Mouse (Mus musculus) limb, embryonic 14.5 days (tissue): Measurements from ENCODE around the gene Ppp2r3a. TPM values are rescaled to one million over a fixed set of nuclear protein-coding genes. Genes with fewer than 3 reads are reported as not detected.

Experiments used
- ATAC-seq: fragments of 200-750 bp; cut with Nextera tagmentation; 2 replicates; pipeline ENCODE4 v1.8.0; 2017; ENCODE audit warnings: low read depth, moderate number of reproducible peaks, moderate TSS enrichment; ENCODE audit not compliant: low FRiP score
- DNase-seq: peaks from one replicate; pipeline ENCODE4 v3.0.0-alpha.2; 2015; ENCODE audit warnings: low spot score
- H3K27ac ChIP-seq: fragments of 300-500 bp; sonication (generic); replicated peaks from 2 replicates; pipeline ENCODE4 v1.5.1; 2014; ENCODE audit warnings: low read depth, mild to moderate bottlenecking, low read length, moderate library complexity, mixed read lengths
- H3K27me3 ChIP-seq: fragments of 300-500 bp; sonication (generic); 2 replicates; pipeline ENCODE4 v1.6.1; 2014; ENCODE audit warnings: low read length, mixed read lengths; ENCODE audit not compliant: control insufficient read depth, insufficient read depth
- H3K36me3 ChIP-seq: fragments of 300-500 bp; sonication (generic); 2 replicates; pipeline ENCODE4 v1.6.1; 2014; ENCODE audit warnings: mild to moderate bottlenecking, low read length, moderate library complexity, mixed read lengths; ENCODE audit not compliant: control insufficient read depth, insufficient read depth
- H3K4me1 ChIP-seq: fragments of 300-500 bp; sonication (generic); 2 replicates; pipeline ENCODE4 v1.6.1; 2014; ENCODE audit warnings: antibody characterized with exemption, low read length, mixed read lengths; ENCODE audit not compliant: control insufficient read depth, insufficient read depth
- H3K4me2 ChIP-seq: fragments of 300-500 bp; sonication (generic); replicated peaks from 2 replicates; pipeline ENCODE4 v1.6.1; 2014; ENCODE audit warnings: low read depth, mild to moderate bottlenecking, low read length, moderate library complexity; ENCODE audit not compliant: severe bottlenecking
- H3K4me3 ChIP-seq: fragments of 300-500 bp; sonication (generic); replicated peaks from 2 replicates; pipeline ENCODE4 v1.5.1; 2014; ENCODE audit warnings: low read length
- H3K9ac ChIP-seq: fragments of 300-500 bp; sonication (generic); 2 replicates; pipeline ENCODE4 v1.6.1; 2014; ENCODE audit warnings: mild to moderate bottlenecking, low read depth, low read length, moderate library complexity; ENCODE audit not compliant: severe bottlenecking
- H3K9me3 ChIP-seq: fragments of 300-500 bp; sonication (generic); 2 replicates; pipeline ENCODE4 v1.6.1; 2016; ENCODE audit warnings: low read length; ENCODE audit not compliant: control insufficient read depth
- POLR2A ChIP-seq: fragments of 200-500 bp; IDR thresholded peaks from 2 replicates; pipeline ENCODE4 v1.8.0; 2012; ENCODE audit warnings: inconsistent platforms, mild to moderate bottlenecking, moderate library complexity, borderline replicate concordance; ENCODE audit not compliant: insufficient read depth, insufficient read length; ENCODE audit errors: extremely low read depth
- WGBS: fragments of 180-500 bp; shearing (Covaris S2); extraction: QIAGEN DNeasy Blood & Tissue Kit; methylation state at CpG from one replicate; pipeline ENCODE4 v1.1.7; 2014; 5-methylcytosine and 5-hydroxymethylcytosine counted together
- polyA plus RNA-seq, 2 experiments: library from polyadenylated mRNA; depleted of rRNA in 1 of 2; stranded (reverse) in 1 of 2; unstranded in 1 of 2; fragments of >200 nt; fragmentation: Nextera tagmentation in 1 of 2; extraction: Ambion mirVana in 1 of 2; gene quantifications; 2 replicates each; pipeline versions ENCODE4 v1.2.1 to v1.2.3; 2012 to 2014

The Ppp2r3a gene
- polyA plus RNA-seq, 2 experiments: 18.0 to 22.0 TPM

DNA sequence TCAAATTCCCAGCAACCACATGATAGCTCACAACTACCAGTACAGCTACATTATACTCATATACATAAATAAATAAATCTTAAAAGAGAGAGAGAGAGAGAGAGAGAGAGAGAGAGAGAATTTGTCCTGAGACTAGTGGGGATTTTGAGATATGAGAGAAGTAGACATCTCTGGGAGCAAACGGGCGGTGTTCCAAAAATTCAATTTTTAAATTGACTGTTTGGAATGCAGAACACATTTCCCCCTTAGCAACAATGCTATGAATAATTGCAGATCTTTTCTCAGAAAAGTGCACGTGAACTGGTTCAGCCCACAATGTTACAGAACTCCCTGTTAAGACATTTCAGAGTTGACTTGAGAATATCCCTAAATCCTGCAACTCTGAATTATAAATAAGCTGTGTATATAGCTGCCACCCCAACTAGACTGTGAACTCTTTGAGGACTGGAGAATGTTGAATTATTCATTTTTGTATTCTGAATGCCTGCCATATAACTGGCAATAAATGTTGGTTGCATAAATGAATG is 186.5 kb downstream of the Ppp2r3a start:
- TF ChIP-seq POLR2A: no peak
- no peaks in the 10 kb centered on the region; the same call in 1 of the 2 replicates for H3K4me1 ChIP-seq
- ATAC-seq: no peak

DNA sequence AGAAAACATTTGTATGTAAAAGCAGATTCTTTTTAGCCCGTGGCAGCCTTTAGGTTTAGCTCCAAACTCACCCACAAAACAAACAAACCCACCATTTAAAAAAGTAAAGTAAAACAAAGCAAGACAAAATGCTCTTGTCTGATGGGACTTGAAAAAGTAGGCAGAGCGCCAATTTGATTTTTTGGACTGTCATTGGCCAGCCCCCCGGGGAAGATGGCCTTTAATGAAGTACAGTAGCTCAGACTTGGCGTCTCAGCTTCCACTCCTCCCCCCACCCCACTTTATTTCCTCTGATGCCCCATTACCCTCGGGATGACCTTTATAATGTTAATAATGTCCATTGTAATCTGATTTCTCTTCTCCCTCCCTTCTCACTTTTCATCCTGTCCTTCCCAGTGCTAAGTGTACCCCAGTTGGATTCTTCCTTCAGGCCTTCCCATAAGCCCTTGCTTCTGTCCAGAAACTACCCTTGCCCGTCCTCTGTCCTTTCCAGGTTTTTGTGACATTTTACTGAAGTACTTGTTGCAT is 189.3 kb downstream of the Ppp2r3a start:
- WGBS: 77% methylated on average over 6 of the region's 6 CpGs
- Histone ChIP-seq H3K27me3 (no peaks in the 10 kb centered on the region), H3K4me1 (no peaks in the 10 kb centered on the region; the same call in 1 of the 2 replicates), H3K9me3 (no peaks in the 10 kb centered on the region), H3K9ac (no peak overlapping the region), H3K27ac (no peak overlapping the region), H3K36me3 (no peaks in the 10 kb centered on the region), H3K4me2 (no peak overlapping the region), H3K4me3 (no peak overlapping the region)
- ATAC-seq (no peak), DNase-seq (no peak)
- no peak for TF ChIP-seq POLR2A

More for the DNA sequence above, 186.5 kb downstream of the Ppp2r3a start:
- 83% methylated on average over 3 of the region's 3 CpGs for WGBS
- Histone ChIP-seq H3K36me3 (no peaks in the 10 kb centered on the region), H3K27ac (no peak overlapping the region), H3K4me3 (no peak overlapping the region), H3K4me2 (no peak overlapping the region), H3K9me3 (no peaks in the 10 kb centered on the region), H3K9ac (no peak overlapping the region), H3K27me3 (no peaks in the 10 kb centered on the region)
- no peak for DNase-seq

DNA sequence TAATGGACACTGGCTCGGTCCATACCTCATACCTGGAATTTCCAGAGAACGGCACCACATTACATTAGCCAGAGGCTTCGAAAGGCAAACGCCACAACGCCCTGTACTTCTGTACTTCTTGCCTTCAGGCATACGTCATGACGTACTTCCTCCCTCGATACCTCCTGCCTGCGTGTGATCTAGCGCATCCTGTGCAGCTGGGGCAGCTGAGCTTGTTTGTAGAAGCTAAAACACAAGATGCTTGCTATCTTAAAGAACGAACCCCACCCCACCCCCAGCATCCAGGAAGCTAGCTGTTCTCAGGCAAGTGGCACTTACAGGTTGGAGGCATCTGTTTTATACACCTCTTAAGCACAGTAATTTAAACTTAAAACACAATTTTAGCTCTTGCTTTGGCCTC is 190.6 kb downstream of the Ppp2r3a start:
- no peak for TF ChIP-seq POLR2A
- Histone ChIP-seq H3K36me3 (no peaks in the 10 kb centered on the region), H3K27ac (no peak overlapping the region), H3K9ac (no peak overlapping the region), H3K27me3 (no peaks in the 10 kb centered on the region), H3K4me3 (no peak overlapping the region), H3K4me2 (no peak overlapping the region), H3K4me1 (no peaks in the 10 kb centered on the region; the same call in 1 of the 2 replicates), H3K9me3 (no peaks in the 10 kb centered on the region)
- WGBS: 66% methylated on average over 11 of the region's 11 CpGs
- DNase-seq (no peak), ATAC-seq (no peak)

DNA sequence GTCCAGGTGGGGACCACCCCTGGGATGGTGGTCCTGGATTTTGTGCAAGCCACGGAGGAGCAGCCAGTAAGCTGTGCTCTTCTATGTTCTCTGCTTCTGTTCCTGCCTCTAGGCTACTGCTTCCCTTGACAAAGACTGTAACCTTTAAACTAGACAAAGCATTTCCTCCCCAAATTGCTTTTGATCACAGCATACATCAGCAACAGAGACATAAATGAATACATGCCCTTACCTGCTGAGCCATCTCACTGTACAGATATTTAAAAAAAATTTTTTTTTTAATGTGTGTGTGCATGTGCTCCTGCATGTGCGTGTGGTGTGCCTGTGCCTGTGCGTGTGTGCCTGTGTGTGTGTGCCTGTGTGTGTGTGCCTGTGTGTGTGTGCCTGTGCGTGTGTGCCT is 194.4 kb downstream of the Ppp2r3a start:
- Histone ChIP-seq H3K27ac (no peak overlapping the region), H3K9me3 (no peaks in the 10 kb centered on the region), H3K27me3 (no peaks in the 10 kb centered on the region), H3K4me1 (no peaks in the 10 kb centered on the region; the same call in 1 of the 2 replicates), H3K9ac (no peak overlapping the region), H3K36me3 (no peaks in the 10 kb centered on the region), H3K4me3 (no peak overlapping the region), H3K4me2 (no peak overlapping the region)
- 83% methylated on average over 4 of the region's 4 CpGs for WGBS
- TF ChIP-seq POLR2A: no peak
- DNase-seq: no peak
- no peak for ATAC-seq

Other genes starting within 250 kb of the Ppp2r3a start
- gene Pccb, start 216.9 kb downstream of the Ppp2r3a start, polyA plus RNA-seq (2012; rRNA removed): 73.7 and 80.0 TPM in 2 replicates
- gene Pccb, start 216.9 kb downstream of the Ppp2r3a start, polyA plus RNA-seq (2014; fragmentation: Nextera tagmentation; extraction: Ambion mirVana): 29.6 and 30.0 TPM in 2 replicates
- 22.4 and 26.9 TPM in 2 replicates for gene Msl2, start 177.7 kb downstream of the Ppp2r3a start, polyA plus RNA-seq (2012; rRNA removed)
- gene Msl2, start 177.7 kb downstream of the Ppp2r3a start, polyA plus RNA-seq (2014; fragmentation: Nextera tagmentation; extraction: Ambion mirVana): 6.9 and 7.0 TPM in 2 replicates